Mouse (Mus musculus) stomach, postnatal 0 days (tissue): ENCODE data around the gene Wipf2. TPM values are rescaled to one million over a fixed set of nuclear protein-coding genes. Genes with fewer than 3 reads are reported as not detected.

Experiments
- ATAC-seq: fragments of 200-750 bp; cut with Nextera tagmentation; 2 replicates; pipeline ENCODE4 v1.8.0; 2017; ENCODE audit not compliant: low FRiP score, low TSS enrichment
- DNase-seq: peaks from one replicate; pipeline ENCODE4 v3.0.0-alpha.2; 2016; ENCODE audit warnings: low spot score
- H3K27ac ChIP-seq: fragments of 300-500 bp; sonication (generic); replicated peaks from 2 replicates; pipeline ENCODE4 v1.5.1; 2014; ENCODE audit warnings: mild to moderate bottlenecking, control low read depth
- H3K27me3 ChIP-seq: fragments of 300-500 bp; sonication (generic); 2 replicates; pipeline ENCODE4 v1.6.1; 2014; ENCODE audit warnings: low read length; ENCODE audit not compliant: control insufficient read depth, insufficient read depth
- H3K36me3 ChIP-seq: fragments of 300-500 bp; sonication (generic); 2 replicates; pipeline ENCODE4 v1.6.1; 2014; ENCODE audit warnings: low read length, mixed read lengths; ENCODE audit not compliant: control insufficient read depth, insufficient read depth
- H3K4me1 ChIP-seq: fragments of 300-500 bp; sonication (generic); replicated peaks from 2 replicates; pipeline ENCODE4 v1.6.1; 2014; ENCODE audit warnings: antibody characterized with exemption; ENCODE audit not compliant: control insufficient read depth, insufficient read depth
- H3K4me2 ChIP-seq: fragments of 300-500 bp; sonication (generic); replicated peaks from 2 replicates; pipeline ENCODE4 v1.6.1; 2014; ENCODE audit warnings: low read depth, mild to moderate bottlenecking, control low read depth, moderate library complexity
- H3K4me3 ChIP-seq: fragments of 300-500 bp; sonication (generic); 2 replicates; pipeline ENCODE4 v1.5.1; 2014; ENCODE audit warnings: low read depth, low read length, control low read depth
- H3K9ac ChIP-seq: fragments of 300-500 bp; sonication (generic); 2 replicates; pipeline ENCODE4 v1.6.1; 2014; ENCODE audit warnings: mild to moderate bottlenecking, low read length, control low read depth, mixed read lengths
- H3K9me3 ChIP-seq: fragments of 300-500 bp; sonication (generic); 2 replicates; pipeline ENCODE4 v1.6.1; 2016; ENCODE audit warnings: low read length; ENCODE audit not compliant: control insufficient read depth
- CTCF ChIP-seq: IDR thresholded peaks from 2 replicates; pipeline ENCODE4 v1.5.1; 2016; ENCODE audit warnings: antibody characterized with exemption, low read depth, mild to moderate bottlenecking, moderate library complexity
- EP300 ChIP-seq: optimal IDR thresholded peaks from 2 replicates; pipeline ENCODE3; 2016; ENCODE audit warnings: antibody characterized with exemption
- WGBS: fragments of 180-500 bp; shearing (Covaris S2); extraction: QIAGEN DNeasy Blood & Tissue Kit; methylation state at CpG from one replicate; pipeline ENCODE4 v1.1.7; 2014; 5-methylcytosine and 5-hydroxymethylcytosine counted together
- polyA plus RNA-seq: library from polyadenylated mRNA; unstranded; fragments of >200 nt; fragmentation: Nextera tagmentation; extraction: Ambion mirVana; gene quantifications from 2 replicates; pipeline ENCODE4 v1.2.1, GENCODE M21; 2015

Gene Wipf2
- polyA plus RNA-seq, 1 experiment from 2014 or later = 4.9 TPM

GRCm38 (mm10) chr11:98939953-98940641 is 76.7 kb downstream of the Wipf2 start:
- Histone ChIP-seq H3K4me2 (peak overlapping the region; percentile 93), H3K9ac (peak overlapping the region; percentile 48), H3K9me3 (no peaks in the 10 kb centered on the region), H3K36me3 (no peaks in the 10 kb centered on the region), H3K27ac (peak overlapping the region; percentile 98), H3K4me3 (peak overlapping the region; percentile 81; the same call in 1 of the 2 replicates), H3K4me1 (peaks cover 42% of the 10 kb centered on the region), H3K27me3 (no peaks in the 10 kb centered on the region)
- peak; percentile 51 for DNase-seq
- 32% methylated on average over 11 of the region's 11 CpGs for WGBS
- TF ChIP-seq EP300 (no peak), CTCF (no peak; the same call in 1 of the 2 replicates)
- no peak for ATAC-seq

- WGBS = 25% methylated on average over 3 of the region's 3 CpGs
- Histone ChIP-seq H3K27ac (peak overlapping the region; percentile 98), H3K4me3 (peak overlapping the region; percentile 81), H3K9me3 (no peaks in the 10 kb centered on the region), H3K4me1 (peaks cover 47% of the 10 kb centered on the region), H3K9ac (peak overlapping the region; percentile 43), H3K36me3 (no peaks in the 10 kb centered on the region), H3K27me3 (no peaks in the 10 kb centered on the region), H3K4me2 (peak overlapping the region; percentile 93)
- DNase-seq = peak; percentile 27
- TF ChIP-seq EP300 = no peak
- no peak for TF ChIP-seq CTCF
- ATAC-seq = no peak
Observed at GRCm38 (mm10) chr11:98940776-98941175, 77.3 kb downstream of the Wipf2 start.

- Histone ChIP-seq H3K4me1 (peaks cover 47% of the 10 kb centered on the region), H3K9ac (peak overlapping the region; percentile 62), H3K4me2 (peak overlapping the region; percentile 93), H3K4me3 (peak overlapping the region; percentile 81), H3K27me3 (no peaks in the 10 kb centered on the region), H3K9me3 (no peaks in the 10 kb centered on the region), H3K27ac (peak overlapping the region; percentile 98), H3K36me3 (no peaks in the 10 kb centered on the region)
- WGBS = 2% methylated on average over 12 of the region's 12 CpGs
- TF ChIP-seq EP300 (peak; percentile 18), CTCF (no peak)
- DNase-seq = peak; percentile 86
- ATAC-seq = peak; percentile 12; the same call in 1 of the 2 replicates
Observed at GRCm38 (mm10) chr11:98941341-98941825, 77.9 kb downstream of the Wipf2 start.

- Histone ChIP-seq H3K9ac (peak overlapping the region; percentile 62), H3K36me3 (no peaks in the 10 kb centered on the region), H3K9me3 (no peaks in the 10 kb centered on the region), H3K27me3 (no peaks in the 10 kb centered on the region), H3K27ac (peak overlapping the region; percentile 98), H3K4me2 (peak overlapping the region; percentile 93), H3K4me1 (peaks cover 44% of the 10 kb centered on the region), H3K4me3 (peak overlapping the region; percentile 81)
- 0 out of 2 replicates have a peak, but pooled peaks have one; percentile 1 for TF ChIP-seq CTCF
- TF ChIP-seq EP300 = no peak
- DNase-seq = peak; percentile 88
- WGBS = 8% methylated on average over 15 of the region's 15 CpGs
- peak; percentile 43 for ATAC-seq
Observed at GRCm38 (mm10) chr11:98941826-98942550, 78.5 kb downstream of the Wipf2 start.

GRCm38 (mm10) chr11:98942555-98942922 is 79.1 kb downstream of the Wipf2 start:
- ATAC-seq (no peak), DNase-seq (no peak)
- H3K4me3 ChIP-seq = no peak overlapping the region
- 18% methylated on average over 3 of the region's 3 CpGs for WGBS
- H3K9me3 ChIP-seq = no peaks in the 10 kb centered on the region
- no peaks in the 10 kb centered on the region for H3K36me3 ChIP-seq
- peaks cover 44% of the 10 kb centered on the region for H3K4me1 ChIP-seq
- H3K9ac ChIP-seq = peak overlapping the region; percentile 35
- peak overlapping the region; percentile 98 for H3K27ac ChIP-seq
- peak overlapping the region; percentile 93 for H3K4me2 ChIP-seq
- TF ChIP-seq EP300 (no peak), CTCF (no peak)
- H3K27me3 ChIP-seq = no peaks in the 10 kb centered on the region
